Mouse (Mus musculus): Measurements from ENCODE around the gene Zfp687. TPM values are rescaled to one million over a fixed set of nuclear protein-coding genes. Genes with fewer than 3 reads are reported as not detected.

Zfp687 gene
- 73.8 and 95.6 TPM in 2 replicates for total RNA-seq (2023)

DNA sequence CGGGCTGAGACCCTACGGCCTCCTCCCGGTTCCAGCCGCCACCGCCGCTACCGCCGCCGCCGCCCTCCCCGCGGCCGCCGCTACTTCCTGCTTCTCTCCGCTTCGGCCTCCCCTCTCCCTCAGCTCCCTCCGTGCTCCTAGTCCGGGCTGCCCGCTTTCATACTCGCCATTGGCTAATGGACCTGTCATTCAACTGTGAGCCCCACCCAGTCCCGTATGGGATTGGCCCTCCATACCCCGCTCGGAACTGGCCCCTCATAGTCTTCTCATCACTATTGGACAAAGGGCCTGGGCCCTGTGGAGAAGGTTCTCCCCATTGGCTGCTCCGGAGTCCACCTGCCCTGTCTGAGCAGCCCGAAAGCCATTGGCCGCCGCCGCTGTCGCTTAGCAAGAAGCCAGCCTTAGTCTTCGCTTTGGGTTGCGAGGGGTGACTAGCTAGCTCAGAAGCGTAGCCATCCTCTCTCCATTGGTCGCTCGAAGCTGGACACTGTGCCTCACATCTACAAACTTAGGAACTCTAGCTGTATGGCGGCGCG is at the start of gene Zfp687:
Gene Zfp687, minus strand, starts transcription at position 112 of the 536 bp plus-strand sequence.

DNA sequence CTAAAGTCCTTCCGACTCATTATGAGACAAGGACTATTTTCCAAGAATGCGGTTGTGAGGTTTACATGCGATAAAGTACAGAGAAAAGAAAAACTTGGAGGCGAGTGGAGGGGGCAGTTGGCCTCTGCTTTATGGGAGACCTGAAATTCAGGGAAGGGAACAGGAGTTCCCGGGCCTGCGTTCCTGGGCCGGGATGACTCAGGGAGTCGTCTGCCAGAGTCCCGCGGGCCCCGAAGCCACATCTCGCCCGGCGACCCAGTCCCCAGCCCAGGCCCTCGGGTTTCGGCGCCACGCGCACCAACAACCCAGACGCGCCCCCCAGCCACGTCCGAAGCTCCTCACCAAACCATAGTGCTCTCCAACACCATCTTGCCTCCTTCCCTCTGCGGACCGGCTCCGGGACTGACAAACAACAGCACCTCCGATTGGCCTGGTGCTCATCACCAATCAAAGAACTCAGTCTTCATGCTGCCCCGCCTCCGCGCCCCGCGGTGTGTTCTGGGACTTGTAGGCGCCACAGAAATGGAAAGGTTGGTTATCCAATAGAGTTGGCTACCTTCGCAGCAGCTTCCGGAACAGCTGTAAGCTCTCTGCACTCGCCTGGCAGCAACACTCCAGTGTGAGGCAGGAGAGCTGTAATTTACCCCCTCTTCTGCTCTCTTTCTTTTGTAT is 27.1 kb upstream of the Zfp687 start, which contains the start of gene Psmd4:
Gene Psmd4, minus strand, starts transcription at position 449 of the 672 bp plus-strand sequence.

DNA sequence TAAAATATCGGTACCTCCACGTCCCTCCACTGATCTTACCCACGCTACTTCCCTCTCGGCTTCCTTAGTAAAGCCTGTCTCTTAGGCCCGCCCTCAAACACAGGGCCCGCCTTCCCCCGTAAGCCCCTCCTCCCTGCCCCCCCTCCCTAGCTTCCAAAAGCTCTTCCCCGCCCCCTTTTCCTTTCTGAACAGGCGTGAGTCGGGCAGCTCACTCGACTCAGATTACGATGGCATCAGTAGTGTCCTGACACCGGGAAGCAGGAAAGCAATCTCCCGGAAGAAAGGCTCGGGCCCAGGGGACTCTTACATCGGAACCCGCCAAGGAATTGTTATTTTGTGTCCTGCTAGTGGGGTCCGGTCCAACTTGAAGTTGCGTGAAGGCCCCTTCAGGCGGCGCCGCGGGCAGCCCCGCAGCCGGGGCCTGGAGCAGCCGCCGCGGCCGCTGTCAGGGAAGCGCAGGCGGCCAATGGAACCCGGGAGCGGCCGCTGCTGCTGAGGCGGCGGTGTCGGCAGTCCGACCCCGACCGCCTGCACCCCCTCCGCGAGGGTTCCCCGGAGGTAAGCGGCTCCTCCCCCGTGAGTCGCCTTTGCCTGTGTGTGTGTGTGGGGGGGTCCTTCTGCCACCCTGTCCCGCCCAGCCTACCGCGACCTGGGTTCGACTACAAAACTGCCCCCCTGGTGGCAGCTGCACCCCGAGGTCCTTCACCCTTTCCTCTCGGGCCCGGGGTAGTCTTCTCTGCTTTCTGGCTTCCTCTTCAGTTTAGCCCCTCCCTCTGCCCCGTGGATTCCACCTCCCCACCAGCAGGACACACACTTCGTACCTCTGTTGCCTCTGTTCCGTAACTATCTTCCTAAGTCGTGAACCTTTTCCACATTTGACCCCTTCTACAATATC is 40.5 kb downstream of the Zfp687 start, which contains the start of gene Pi4kb:
Gene Pi4kb, plus strand, starts transcription at position 204 of the 895 bp plus-strand sequence.

Other genes with a start within 250 kb of the Zfp687 start
- 1.5 and 1.9 TPM in 2 replicates for gene Cgn, start 229.0 kb downstream of the Zfp687 start, total RNA-seq (2023)
- gene Pogz, start 177.9 kb downstream of the Zfp687 start, total RNA-seq (2023), result 22.3 and 31.4 TPM in 2 replicates
- gene Psmb4, start 128.5 kb downstream of the Zfp687 start, total RNA-seq (2023), result 193 and 208 TPM in 2 replicates
- gene Selenbp1, start 82.4 kb downstream of the Zfp687 start, total RNA-seq (2023), result 13.6 and 15.2 TPM in 2 replicates
- gene Rfx5, start 61.4 kb downstream of the Zfp687 start, total RNA-seq (2023), result 24.8 and 29.7 TPM in 2 replicates
- gene Pi4kb, start 40.7 kb downstream of the Zfp687 start, total RNA-seq (2023), result 27.3 and 29.8 TPM in 2 replicates
- gene Psmd4, start 27.2 kb upstream of the Zfp687 start, total RNA-seq (2023), result 83.0 and 92.4 TPM in 2 replicates
- gene Pip5k1a, start 91.5 kb upstream of the Zfp687 start, total RNA-seq (2023), result 29.0 and 43.7 TPM in 2 replicates
- gene Vps72, start 95.6 kb upstream of the Zfp687 start, total RNA-seq (2023), result 25.3 and 27.4 TPM in 2 replicates
- gene Tmod4, start 109.0 kb upstream of the Zfp687 start, total RNA-seq (2023), result 0.82 and 2.2 TPM in 2 replicates
- 42.2 and 43.7 TPM in 2 replicates for gene Scnm1, start 118.6 kb upstream of the Zfp687 start, total RNA-seq (2023)
- gene Lysmd1, start 118.6 kb upstream of the Zfp687 start, total RNA-seq (2023), result 1.7 and 3.5 TPM in 2 replicates
- 75.9 and 91.0 TPM in 2 replicates for gene Tnfaip8l2, start 126.9 kb upstream of the Zfp687 start, total RNA-seq (2023)
- 1.2 and 1.7 TPM in 2 replicates for gene Sema6c, start 145.0 kb upstream of the Zfp687 start, total RNA-seq (2023)
- gene Gabpb2, start 202.5 kb upstream of the Zfp687 start, total RNA-seq (2023), result 35.0 and 43.7 TPM in 2 replicates
- 256 and 259 TPM in 2 replicates for gene Cdc42se1, start 213.3 kb upstream of the Zfp687 start, total RNA-seq (2023)
- 1.3 and 2.7 TPM in 2 replicates for gene Mllt11, start 216.7 kb upstream of the Zfp687 start, total RNA-seq (2023)
- gene Gm128, start 226.2 kb upstream of the Zfp687 start, total RNA-seq (2023), result 0.27 and 0.38 TPM in 2 replicates
- gene Bnipl, start 235.7 kb upstream of the Zfp687 start, total RNA-seq (2023), result not detected in 2 replicates